In genomic region chr8:105965266-105965904, GRCm38 (mm10) we compare ENCODE assay signal across 8 mouse cellular contexts. TPM values are rescaled to one million over a fixed set of nuclear protein-coding genes. Genes with fewer than 3 reads are reported as not detected.
DNase-seq lines count a peak whose midpoint lies in the region; ATAC-seq and TF ChIP-seq lines count a peak whose summit lies in the region.

No protein-coding gene starts in this region.

- no peak for TF ChIP-seq POLR2A in spleen, adult 2 months (IDR thresholded peaks at IDR 0.05; ENCODE audit: low read depth, low read length)

- DNase-seq in right cerebral cortex, postnatal 14 days = peak; percentile 33
- DNase-seq in right cerebral cortex, adult 2 months (ENCODE audit: low spot score in 2 of 2) = no peak
- DNase-seq in embryo, embryonic 11.5 days (ENCODE audit: low read depth, low spot score) = peak; percentile 19
- peak; percentile 49 to 71 for DNase-seq in heart, adult 9 months (ENCODE audit: low spot score in 2 of 2)
- DNase-seq in lung, postnatal 4 days = peak; percentile 74 to 79
- peak in 1 of 2 experiments; percentile 36 for DNase-seq in spleen, adult 2 months (ENCODE audit: low read depth in 1 of 2, low spot score in 2 of 2)
- DNase-seq in cerebellum, adult 8-10 months = no peak

- H3K4me3 ChIP-seq in kidney, embryonic 16.5 days (ENCODE audit: low read length) = peak overlapping the region; percentile 77
- peak overlapping the region; percentile 78 for H3K4me3 ChIP-seq in spleen, adult 2 months (ENCODE audit: extremely low read depth, insufficient read depth, insufficient read length)

- 1% methylated on average over 38 of the region's 40 CpGs for WGBS in kidney, embryonic 16.5 days
- 4% methylated on average over 40 of the region's 40 CpGs for WGBS in spleen, adult 2 months

- H3K27ac ChIP-seq in kidney, embryonic 16.5 days (ENCODE audit: low read length) = peak overlapping the region; percentile 91
- H3K27ac ChIP-seq in spleen, adult 2 months (ENCODE audit: insufficient read depth, low read length) = peak overlapping the region; percentile 52; the same call in 1 of the 2 replicates

- no peaks in the 10 kb centered on the region for H3K27me3 ChIP-seq in kidney, embryonic 16.5 days (ENCODE audit: insufficient read depth, low read length)
- H3K27me3 ChIP-seq in spleen, adult 2 months (ENCODE audit: control insufficient read depth, insufficient read depth, low read length) = no peaks in the 10 kb centered on the region

- TF ChIP-seq CTCF in spleen, adult 2 months (IDR thresholded peaks at IDR 0.05; ENCODE audit: extremely low read depth, insufficient read depth, insufficient read length, insufficient replicate concordance) = no peak

- H3K36me3 ChIP-seq in kidney, embryonic 16.5 days (ENCODE audit: insufficient read depth, low read length) = no peaks in the 10 kb centered on the region
- H3K36me3 ChIP-seq in spleen, adult 2 months (ENCODE audit: control insufficient read depth, insufficient read depth, low read length) = no peaks in the 10 kb centered on the region

- H3K4me2 ChIP-seq in kidney, embryonic 16.5 days (replicated peaks; ENCODE audit: low read depth, low read length) = peak overlapping the region; percentile 70

- no peaks in the 10 kb centered on the region for H3K9me3 ChIP-seq in kidney, embryonic 16.5 days (ENCODE audit: low read length)

- ATAC-seq in kidney, embryonic 16.5 days (ENCODE audit: low FRiP score, low TSS enrichment) = peak; percentile 75

- H3K4me1 ChIP-seq in kidney, embryonic 16.5 days (ENCODE audit: insufficient read depth, low read length) = peaks cover 32% of the 10 kb centered on the region
- H3K4me1 ChIP-seq in spleen, adult 2 months (ENCODE audit: control insufficient read depth, insufficient read depth, insufficient read length) = peaks cover 6% of the 10 kb centered on the region; the same call in 1 of the 2 replicates

- peak overlapping the region; percentile 86 for H3K9ac ChIP-seq in kidney, embryonic 16.5 days (replicated peaks; ENCODE audit: low read length)

RNA-seq across cellular contexts. Expression of gene Slc12a4, which starts 0.5 kb away (rescaled TPM):
- polyA plus RNA-seq in kidney, embryonic 16.5 days (2015; fragmentation: Nextera tagmentation; extraction: Ambion mirVana) = 36.1 and 36.2 TPM in 2 replicates
- 25.1 and 29.5 TPM in 2 replicates for polyA plus RNA-seq in spleen, adult 2 months (2012; rRNA removed)

RNA-seq across cellular contexts. Expression of gene Dpep3, which starts 13.8 kb away (rescaled TPM):
- polyA plus RNA-seq in kidney, embryonic 16.5 days (2015; fragmentation: Nextera tagmentation; extraction: Ambion mirVana) = not detected in 2 replicates
- 0.20 and 0.48 TPM in 2 replicates for polyA plus RNA-seq in spleen, adult 2 months (2012; rRNA removed)

RNA-seq across cellular contexts. Expression of gene Lcat, which starts 22.2 kb away (rescaled TPM):
- polyA plus RNA-seq in kidney, embryonic 16.5 days (2015; fragmentation: Nextera tagmentation; extraction: Ambion mirVana) = 1.3 and 1.8 TPM in 2 replicates
- 2.7 and 3.1 TPM in 2 replicates for polyA plus RNA-seq in spleen, adult 2 months (2012; rRNA removed)

RNA-seq across cellular contexts. Expression of gene Dus2, which starts 25.8 kb away (rescaled TPM):
- 19.7 and 24.6 TPM in 2 replicates for polyA plus RNA-seq in kidney, embryonic 16.5 days (2015; fragmentation: Nextera tagmentation; extraction: Ambion mirVana)
- polyA plus RNA-seq in spleen, adult 2 months (2012; rRNA removed) = 5.1 and 7.1 TPM in 2 replicates

RNA-seq across cellular contexts. Expression of gene Psmb10, which starts 27.1 kb away (rescaled TPM):
- polyA plus RNA-seq in kidney, embryonic 16.5 days (2015; fragmentation: Nextera tagmentation; extraction: Ambion mirVana) = 33.3 and 46.5 TPM in 2 replicates
- 228 and 357 TPM in 2 replicates for polyA plus RNA-seq in spleen, adult 2 months (2012; rRNA removed)

Comparison
In these comparisons a context has a peak if more than half of its experiments do, and no peak if none do; other contexts are left out.
1. DNase-seq: peak in right cerebral cortex, postnatal 14 days (single experiment), embryo, embryonic 11.5 days (single experiment), heart, adult 9 months (2 of 2) and lung, postnatal 4 days (2 of 2); none in right cerebral cortex, adult 2 months (0 of 2) and cerebellum, adult 8-10 months (single experiment).